Mouse (Mus musculus) myocyte (in vitro differentiated cells): Measurements from ENCODE around the gene Rubcn. TPM values are rescaled to one million over a fixed set of nuclear protein-coding genes. Genes with fewer than 3 reads are reported as not detected.
A peak's percentile ranks its signal among the peaks of the same experiment; 100 is the strongest.

Experiments used
- H3K27me3 ChIP-seq: one replicate; pipeline ENCODE4 v1.6.1; 2011; ENCODE audit not compliant: control insufficient read depth, insufficient read depth, insufficient read length
- H3K36me3 ChIP-seq: one replicate; pipeline ENCODE4 v1.6.1; 2011; ENCODE audit not compliant: control insufficient read depth, insufficient read depth
- H3K4me2 ChIP-seq: one replicate; pipeline ENCODE4 v1.6.1; 2011; ENCODE audit warnings: low read depth, control low read depth
- H3K4me3 ChIP-seq: one replicate; pipeline ENCODE4 v1.5.1; 2011; ENCODE audit warnings: mild to moderate bottlenecking, control low read depth, moderate library complexity
- H3K79me2 ChIP-seq: one replicate; pipeline ENCODE4 v1.6.1; 2011; ENCODE audit not compliant: control insufficient read depth, insufficient read depth
- H3ac ChIP-seq: one replicate; pipeline ENCODE4 v1.6.1; 2011; ENCODE audit not compliant: control insufficient read depth, insufficient read length
- CEBPB ChIP-seq: IDR thresholded peaks from 2 replicates; pipeline ENCODE4 v1.6.1; 2011; ENCODE audit warnings: mild to moderate bottlenecking, moderate library complexity; ENCODE audit not compliant: poor library complexity, insufficient read depth, severe bottlenecking
- MAX ChIP-seq: IDR thresholded peaks from one replicate; pipeline ENCODE4 v1.6.1; 2011; ENCODE audit warnings: low read depth, mild to moderate bottlenecking, control low read depth
- MYOD1 ChIP-seq, 3 experiments: IDR thresholded peaks; one replicate each; pipeline ENCODE4 v1.6.1; 2011; ENCODE audit warnings: control low read depth in 2 of 3, low read depth in 2 of 3, mild to moderate bottlenecking in 2 of 3, moderate library complexity in 1 of 3; ENCODE audit not compliant: insufficient read length in 2 of 3, control insufficient read depth in 1 of 3
- MYOG ChIP-seq, 3 experiments: IDR thresholded peaks; one replicate each; pipeline ENCODE4 v1.6.1; 2011; ENCODE audit warnings: control low read depth in 2 of 3, low read depth in 2 of 3, mild to moderate bottlenecking in 2 of 3; ENCODE audit not compliant: insufficient read length in 2 of 3, control insufficient read depth in 1 of 3, insufficient read depth in 1 of 3
- POLR2A ChIP-seq: IDR thresholded peaks from one replicate; pipeline ENCODE4 v1.6.1; 2011; ENCODE audit warnings: low read depth, mild to moderate bottlenecking, control low read depth, moderate library complexity; ENCODE audit not compliant: insufficient read length
- POLR2AphosphoS2 ChIP-seq: IDR thresholded peaks from one replicate; pipeline ENCODE4 v1.6.1; 2011; ENCODE audit warnings: low read depth, control low read depth; ENCODE audit not compliant: insufficient read length
- TCF12 ChIP-seq: IDR thresholded peaks from one replicate; pipeline ENCODE4 v1.6.1; 2011; ENCODE audit warnings: mild to moderate bottlenecking, control low read depth; ENCODE audit not compliant: poor library complexity, insufficient read depth, severe bottlenecking
- TCF3 ChIP-seq: IDR thresholded peaks from one replicate; pipeline ENCODE4 v1.6.1; 2011; ENCODE audit warnings: low read depth, control low read depth; ENCODE audit not compliant: insufficient read length
- polyA plus RNA-seq: library from polyadenylated mRNA; unstranded; fragments of >200 nt; fragmentation: generic; extraction: Trizol; gene quantifications from one replicate; pipeline ENCODE4 v1.2.1, GENCODE M21; 2012; ENCODE audit warnings: missing spikeins

Rubcn gene
- polyA plus RNA-seq, 1 experiment, result 34.0 TPM

GRCm38 (mm10) chr16:32783324-32784062 lies 94.1 kb downstream of the Rubcn start:
- Histone ChIP-seq H3K79me2 (no peaks in the 10 kb centered on the region), H3K36me3 (no peaks in the 10 kb centered on the region), H3K27me3 (no peaks in the 10 kb centered on the region), H3K4me2 (peak overlapping the region; percentile 9), H3K4me3 (no peak overlapping the region), H3ac (no peak overlapping the region)
- TF ChIP-seq MYOD1 (IDR thresholded peaks at IDR 0.05; ENCODE audit: control insufficient read depth in 1 of 3, insufficient read length in 2 of 3, low read depth in 2 of 3) (peak in 1 of 3 experiments; percentile 31), POLR2A (no peak), MAX (no peak), POLR2AphosphoS2 (no peak), MYOG (IDR thresholded peaks at IDR 0.05; ENCODE audit: control insufficient read depth in 1 of 3, insufficient read depth in 1 of 3, insufficient read length in 2 of 3, low read depth in 2 of 3) (no peak)

GRCm38 (mm10) chr16:32778956-32779355 lies 98.6 kb downstream of the Rubcn start:
- H3K4me3 ChIP-seq, result no peak overlapping the region
- H3ac ChIP-seq, result no peak overlapping the region
- no peaks in the 10 kb centered on the region for H3K36me3 ChIP-seq
- TF ChIP-seq MYOG (IDR thresholded peaks at IDR 0.05; ENCODE audit: control insufficient read depth in 1 of 3, insufficient read depth in 1 of 3, insufficient read length in 2 of 3, low read depth in 2 of 3), result peak in 1 of 3 experiments; percentile 22
- no peak for TF ChIP-seq POLR2AphosphoS2
- H3K4me2 ChIP-seq, result no peak overlapping the region
- no peaks in the 10 kb centered on the region for H3K27me3 ChIP-seq
- H3K79me2 ChIP-seq, result no peaks in the 10 kb centered on the region

DNA sequence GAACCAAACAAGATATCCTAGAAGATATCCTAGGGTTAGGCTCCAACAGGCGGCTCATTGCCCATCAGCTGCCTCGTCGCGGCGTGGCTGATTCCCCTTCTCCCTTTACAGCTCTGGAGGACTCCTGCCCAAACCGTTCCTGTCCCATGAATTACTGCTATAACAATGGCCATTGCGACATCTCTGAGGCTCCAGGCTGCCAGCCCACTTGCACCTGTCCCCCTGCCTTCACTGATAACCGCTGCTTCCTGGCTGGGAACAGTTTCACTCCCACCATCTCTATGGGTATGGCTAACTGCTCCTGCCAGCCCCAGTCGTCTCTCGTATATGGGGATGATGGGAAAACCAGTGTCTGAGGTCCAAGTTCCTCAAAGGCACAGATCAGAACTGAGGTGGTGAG lies 100.9 kb downstream of the Rubcn start:
- no peak overlapping the region for H3K4me3 ChIP-seq
- no peak overlapping the region for H3ac ChIP-seq
- H3K4me2 ChIP-seq, result peak overlapping the region; percentile 20
- TF ChIP-seq POLR2A (no peak), MYOG (IDR thresholded peaks at IDR 0.05; ENCODE audit: control insufficient read depth in 1 of 3, insufficient read depth in 1 of 3, insufficient read length in 2 of 3, low read depth in 2 of 3) (peak in 2 of 3 experiments; percentile 62 to 88), MAX (no peak), TCF12 (peak; percentile 32), TCF3 (peak; percentile 63), MYOD1 (IDR thresholded peaks at IDR 0.05; ENCODE audit: control insufficient read depth in 1 of 3, insufficient read length in 2 of 3, low read depth in 2 of 3) (peak; percentile 60 to 97 (median 94)), CEBPB (peak; percentile 89; the same call in 1 of the 2 replicates)
- H3K79me2 ChIP-seq, result no peaks in the 10 kb centered on the region
- no peaks in the 10 kb centered on the region for H3K27me3 ChIP-seq
- no peaks in the 10 kb centered on the region for H3K36me3 ChIP-seq

Other genes with a start within 250 kb of the Rubcn start
- 35.0 TPM for gene Tnk2, start 233.9 kb downstream of the Rubcn start, polyA plus RNA-seq
- 0.12 TPM for gene Muc4, start 141.9 kb downstream of the Rubcn start, polyA plus RNA-seq
- gene Muc20, start 80.3 kb downstream of the Rubcn start, polyA plus RNA-seq, result 0.01 TPM
- gene Smbd1, start 67.3 kb downstream of the Rubcn start, polyA plus RNA-seq, result not detected
- gene Fyttd1, start 266 bp downstream of the Rubcn start, polyA plus RNA-seq, result 39.8 TPM
- 9.0 TPM for gene Lrch3, start 36.3 kb upstream of the Rubcn start, polyA plus RNA-seq
- gene Iqcg, start 178.5 kb upstream of the Rubcn start, polyA plus RNA-seq, result 0.80 TPM
- 2,314 TPM for gene Rpl35a, start 178.7 kb upstream of the Rubcn start, polyA plus RNA-seq
- 0.78 TPM for gene Lmln, start 184.8 kb upstream of the Rubcn start, polyA plus RNA-seq